Mouse (Mus musculus) liver, embryonic 14.5 days (tissue): ENCODE data around the gene Tacc2. TPM values are rescaled to one million over a fixed set of nuclear protein-coding genes. Genes with fewer than 3 reads are reported as not detected.

Experiments
- ATAC-seq: fragments of 200-750 bp; cut with Nextera tagmentation; 2 replicates; pipeline ENCODE4 v1.8.0; 2017; ENCODE audit warnings: moderate number of reproducible peaks, mild to moderate bottlenecking, moderate library complexity; ENCODE audit not compliant: insufficient read depth
- DNase-seq, 3 experiments: peaks; one replicate each; pipeline ENCODE4 v3.0.0-alpha.2; 2012 to 2013; ENCODE audit warnings: low read depth in 3 of 3, low spot score in 3 of 3
- H3K27ac ChIP-seq: fragments of 300-500 bp; sonication (generic); 2 replicates; pipeline ENCODE4 v1.5.1; 2014; ENCODE audit warnings: moderate library complexity, mild to moderate bottlenecking, control low read depth, inconsistent platforms
- H3K27me3 ChIP-seq: fragments of 300-500 bp; sonication (generic); 2 replicates; pipeline ENCODE4 v1.6.1; 2014; ENCODE audit warnings: mild to moderate bottlenecking, low read length, moderate library complexity; ENCODE audit not compliant: control insufficient read depth, insufficient read depth
- H3K36me3 ChIP-seq: fragments of 300-500 bp; sonication (generic); replicated peaks from 2 replicates; pipeline ENCODE4 v1.6.1; 2014; ENCODE audit warnings: low read depth; ENCODE audit not compliant: control insufficient read depth, insufficient read depth
- H3K4me1 ChIP-seq, 2 experiments: fragments of 200-500 bp in 1 of 2; fragments of 300-500 bp in 1 of 2; sonication (generic) in 1 of 2; replicated peaks; 2 replicates each; pipeline ENCODE4 v1.6.1; 2012 to 2014; ENCODE audit warnings: antibody characterized with exemption in 1 of 2, inconsistent platforms in 1 of 2, low read length in 1 of 2; ENCODE audit not compliant: control insufficient read depth in 2 of 2, insufficient read depth in 2 of 2
- H3K4me2 ChIP-seq: fragments of 300-500 bp; sonication (generic); 2 replicates; pipeline ENCODE4 v1.6.1; 2014; ENCODE audit warnings: low read depth, mild to moderate bottlenecking, control low read depth, moderate library complexity
- H3K4me3 ChIP-seq, 2 experiments: fragments of 200-500 bp in 1 of 2; fragments of 300-500 bp in 1 of 2; sonication (generic) in 1 of 2; 2 replicates each; pipeline ENCODE4 v1.5.1; 2012 to 2014; ENCODE audit warnings: low read depth in 2 of 2, low read length in 2 of 2, mild to moderate bottlenecking in 2 of 2, control low read depth in 1 of 2, inconsistent platforms in 1 of 2, moderate library complexity in 1 of 2; ENCODE audit not compliant: insufficient read depth in 1 of 2
- H3K9ac ChIP-seq: fragments of 300-500 bp; sonication (generic); replicated peaks from 2 replicates; pipeline ENCODE4 v1.6.1; 2014; ENCODE audit warnings: mild to moderate bottlenecking, control low read depth, moderate library complexity
- H3K9me3 ChIP-seq: fragments of 300-500 bp; sonication (generic); 2 replicates; pipeline ENCODE4 v1.6.1; 2016; ENCODE audit warnings: low read length, mixed read lengths; ENCODE audit not compliant: control insufficient read depth
- CTCF ChIP-seq: IDR thresholded peaks from 2 replicates; pipeline ENCODE4 v1.5.1; 2016; ENCODE audit warnings: antibody characterized with exemption, low read depth, control low read depth
- EP300 ChIP-seq: IDR thresholded peaks from 2 replicates; pipeline ENCODE4 v1.6.1; 2016; ENCODE audit warnings: antibody characterized with exemption, low read depth
- WGBS: fragments of 180-500 bp; shearing (Covaris S2); extraction: QIAGEN DNeasy Blood & Tissue Kit; methylation state at CpG from one replicate; pipeline ENCODE4 v1.1.7; 2014; ENCODE audit not compliant: insufficient replicate concordance; 5-methylcytosine and 5-hydroxymethylcytosine counted together
- polyA plus RNA-seq, 2 experiments: library from polyadenylated mRNA; depleted of rRNA in 1 of 2; stranded (reverse) in 1 of 2; unstranded in 1 of 2; fragments of >200 nt; fragmentation: Nextera tagmentation in 1 of 2; extraction: Ambion mirVana in 1 of 2; gene quantifications; 2 replicates each; pipeline versions ENCODE4 v1.2.1 to v1.2.3; 2012 to 2014

Gene Tacc2
- polyA plus RNA-seq, 2 experiments, result 2.0 to 2.4 TPM

- H3K27me3 ChIP-seq, result no peaks in the 10 kb centered on the region
- no peaks in the 10 kb centered on the region for H3K9me3 ChIP-seq
- H3K4me1 ChIP-seq, result no peaks in the 10 kb centered on the region
- H3K36me3 ChIP-seq, result no peaks in the 10 kb centered on the region
- H3K4me2 ChIP-seq, result no peak overlapping the region
- no peak overlapping the region for H3K9ac ChIP-seq
- TF ChIP-seq EP300, result no peak
- TF ChIP-seq CTCF, result no peak
- DNase-seq, result no peak
- H3K4me3 ChIP-seq, result no peak overlapping the region
- no peak for ATAC-seq
- no peak overlapping the region for H3K27ac ChIP-seq
- WGBS, result 67% methylated on average over 8 of the region's 8 CpGs
These were observed 156.2 kb downstream of the Tacc2 start for GRCm38 (mm10) chr7:130733423-130733822.

- ATAC-seq (no peak), DNase-seq (no peak)
- no peak overlapping the region for H3K27ac ChIP-seq
- 71% methylated on average over 2 of the region's 2 CpGs for WGBS
- H3K4me3 ChIP-seq, result no peak overlapping the region
- peak; percentile 34 for TF ChIP-seq CTCF
- TF ChIP-seq EP300, result no peak
- no peaks in the 10 kb centered on the region for H3K4me1 ChIP-seq
- H3K9me3 ChIP-seq, result no peaks in the 10 kb centered on the region
- H3K36me3 ChIP-seq, result no peaks in the 10 kb centered on the region
- H3K4me2 ChIP-seq, result no peak overlapping the region
- H3K9ac ChIP-seq, result no peak overlapping the region
- no peaks in the 10 kb centered on the region for H3K27me3 ChIP-seq
These were observed 157.1 kb downstream of the Tacc2 start for GRCm38 (mm10) chr7:130734195-130734787.

- DNase-seq (no peak), ATAC-seq (no peak)
- no peaks in the 10 kb centered on the region for H3K36me3 ChIP-seq
These were observed 163.9 kb downstream of the Tacc2 start for GRCm38 (mm10) chr7:130741099-130741498.

GRCm38 (mm10) chr7:130743239-130744025 lies 166.2 kb downstream of the Tacc2 start:
- Histone ChIP-seq H3K4me1 (no peaks in the 10 kb centered on the region), H3K36me3 (no peaks in the 10 kb centered on the region), H3K9ac (no peak overlapping the region), H3K9me3 (no peaks in the 10 kb centered on the region), H3K4me2 (no peak overlapping the region), H3K4me3 (no peak overlapping the region), H3K27me3 (no peaks in the 10 kb centered on the region), H3K27ac (no peak overlapping the region)
- 64% methylated on average over 9 of the region's 9 CpGs for WGBS
- TF ChIP-seq EP300 (no peak), CTCF (no peak)
- DNase-seq (no peak), ATAC-seq (no peak)

More at GRCm38 (mm10) chr7:130741099-130741498, 163.9 kb downstream of the Tacc2 start:
- no peak overlapping the region for H3K4me2 ChIP-seq
- H3K4me3 ChIP-seq, result no peak overlapping the region
- no peak overlapping the region for H3K27ac ChIP-seq
- no peak overlapping the region for H3K9ac ChIP-seq
- WGBS, result 62% methylated on average over 4 of the region's 4 CpGs
- H3K27me3 ChIP-seq, result no peaks in the 10 kb centered on the region
- H3K4me1 ChIP-seq, result no peaks in the 10 kb centered on the region
- TF ChIP-seq EP300 (no peak), CTCF (peak; percentile 7; the same call in 1 of the 2 replicates)
- no peaks in the 10 kb centered on the region for H3K9me3 ChIP-seq

GRCm38 (mm10) chr7:130749165-130749564 lies 171.9 kb downstream of the Tacc2 start:
- TF ChIP-seq CTCF (no peak), EP300 (no peak)
- 66% methylated on average over 4 of the region's 4 CpGs for WGBS
- no peak overlapping the region for H3K27ac ChIP-seq
- H3K4me3 ChIP-seq, result no peak overlapping the region
- H3K4me1 ChIP-seq, result peaks cover 0 to 3% of the 10 kb centered on the region in 2 experiments; a peak in 1 of 4 replicates
- H3K36me3 ChIP-seq, result no peaks in the 10 kb centered on the region
- no peak overlapping the region for H3K4me2 ChIP-seq
- DNase-seq (no peak), ATAC-seq (no peak)
- H3K9me3 ChIP-seq, result no peaks in the 10 kb centered on the region
- no peak overlapping the region for H3K9ac ChIP-seq
- H3K27me3 ChIP-seq, result no peaks in the 10 kb centered on the region
